Mouse (Mus musculus): ENCODE measurements around the gene Slc34a2.

- TF ChIP-seq EP300 (IDR thresholded peaks at IDR 0.05; ENCODE audit: low read depth) (no peak), CTCF (IDR thresholded peaks at IDR 0.05; ENCODE audit: low read depth) (no peak)
Measured at GRCm38 (mm10) chr5:53016606-53017005, 21.3 kb upstream of the Slc34a2 start.

Measured in liver, postnatal 0 days (tissue).